Mouse (Mus musculus) heart, postnatal 0 days (tissue): ENCODE measurements around the gene Kri1. TPM values are rescaled to one million over a fixed set of nuclear protein-coding genes. Genes with fewer than 3 reads are reported as not detected.
"Not testable (repeated sequence)": the region's sequence is repeated elsewhere in the genome, so short reads cannot be mapped to it uniquely, and the experiment has no call there.

Source experiments
- ATAC-seq: fragments of 200-750 bp; cut with Nextera tagmentation; 2 replicates; pipeline ENCODE4 v1.8.0; 2017; ENCODE audit warnings: low read depth, moderate number of reproducible peaks, moderate library complexity; ENCODE audit not compliant: insufficient read depth
- DNase-seq: peaks from one replicate; pipeline ENCODE4 v3.0.0-alpha.2; 2016; ENCODE audit warnings: low spot score
- H3K27ac ChIP-seq: fragments of 300-500 bp; sonication (generic); 2 replicates; pipeline ENCODE4 v1.5.1; 2014; ENCODE audit warnings: low read depth, mild to moderate bottlenecking
- H3K27me3 ChIP-seq: fragments of 300-500 bp; sonication (generic); 2 replicates; pipeline ENCODE4 v1.6.1; 2014; ENCODE audit warnings: low read length, mixed read lengths; ENCODE audit not compliant: control insufficient read depth, insufficient read depth
- H3K36me3 ChIP-seq: fragments of 300-500 bp; sonication (generic); replicated peaks from 2 replicates; pipeline ENCODE4 v1.6.1; 2014; ENCODE audit warnings: low read length, mixed read lengths; ENCODE audit not compliant: control insufficient read depth, insufficient read depth
- H3K4me1 ChIP-seq: fragments of 300-500 bp; sonication (generic); 2 replicates; pipeline ENCODE4 v1.6.1; 2014; ENCODE audit warnings: antibody characterized with exemption; ENCODE audit not compliant: control insufficient read depth, insufficient read depth
- H3K4me2 ChIP-seq: fragments of 300-500 bp; sonication (generic); 2 replicates; pipeline ENCODE4 v1.6.1; 2014; ENCODE audit warnings: low read depth, mild to moderate bottlenecking, low read length, moderate library complexity
- H3K4me3 ChIP-seq: fragments of 300-500 bp; sonication (generic); 2 replicates; pipeline ENCODE4 v1.5.1; 2014; ENCODE audit warnings: low read depth, low read length
- H3K9ac ChIP-seq: fragments of 300-500 bp; sonication (generic); replicated peaks from 2 replicates; pipeline ENCODE4 v1.6.1; 2014; ENCODE audit warnings: low read depth, low read length, mixed read lengths
- H3K9me3 ChIP-seq: fragments of 300-500 bp; sonication (generic); replicated peaks from 2 replicates; pipeline ENCODE4 v1.6.1; 2016; ENCODE audit warnings: low read length; ENCODE audit not compliant: control insufficient read depth
- CTCF ChIP-seq: IDR thresholded peaks from 2 replicates; pipeline ENCODE4 v1.5.1; 2016; ENCODE audit warnings: antibody characterized with exemption, control low read depth, low read depth
- EP300 ChIP-seq: IDR thresholded peaks from 2 replicates; pipeline ENCODE4 v1.6.1; 2016; ENCODE audit warnings: antibody characterized with exemption, low read depth
- WGBS: fragments of 180-500 bp; shearing (Covaris S2); extraction: QIAGEN DNeasy Blood & Tissue Kit; methylation state at CpG from one replicate; pipeline ENCODE4 v1.1.7; 2014; 5-methylcytosine and 5-hydroxymethylcytosine counted together
- polyA plus RNA-seq: library from polyadenylated mRNA; unstranded; fragments of >200 nt; fragmentation: Nextera tagmentation; extraction: Ambion mirVana; gene quantifications from 2 replicates; pipeline ENCODE4 v1.2.1, GENCODE M21; 2015
- total RNA-seq: library from RNA; depleted of rRNA; stranded (reverse); fragments of >200 nt; gene quantifications from 2 replicates; pipeline ENCODE4 v1.2.3, GENCODE M21; 2014; ENCODE audit warnings: low replicate concordance

Gene Kri1
- total and polyA plus RNA-seq, 2 experiments from 2014 or later, result 9.1 to 16.3 TPM

DNA sequence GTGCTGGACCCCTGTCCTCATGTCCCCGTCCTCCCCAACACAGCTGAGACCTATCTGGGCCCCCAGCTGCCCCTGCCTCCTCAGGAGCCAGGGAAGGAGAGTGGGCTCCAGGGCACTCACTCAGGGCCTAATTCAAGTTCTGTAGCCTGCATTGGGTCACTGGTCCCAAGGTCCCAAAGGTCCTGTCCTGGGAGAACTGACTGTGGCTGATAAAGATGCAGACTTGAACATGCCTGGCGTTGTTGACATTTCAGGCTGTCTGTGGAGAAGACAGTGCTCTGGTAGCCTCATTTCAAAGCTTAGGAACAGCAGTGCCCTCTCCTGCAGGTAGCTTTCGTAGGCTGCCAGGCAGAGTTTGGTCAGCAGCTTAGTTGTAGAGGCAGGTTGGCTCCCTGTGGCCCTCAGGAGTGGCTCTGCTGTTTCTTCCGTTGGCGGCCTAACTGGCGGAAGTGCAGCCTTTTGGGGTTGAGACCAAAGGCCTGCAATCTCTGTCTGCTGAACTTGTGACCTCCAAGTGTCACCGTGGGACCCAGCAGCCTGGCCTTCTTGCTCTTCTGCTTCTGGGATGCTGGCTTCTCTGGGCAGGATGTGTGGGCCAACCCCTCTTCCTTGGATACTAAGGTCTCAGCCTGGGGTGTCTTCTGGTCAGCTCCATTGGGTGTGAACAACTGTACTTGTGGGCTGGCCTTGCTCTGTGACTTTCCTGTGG, 14.1 kb downstream of the Kri1 start:
- 52% methylated on average over 7 of the region's 7 CpGs for WGBS
- no peak overlapping the region for H3K4me2 ChIP-seq
- H3K36me3 ChIP-seq, result peaks cover 96% of the 10 kb centered on the region
- DNase-seq (no peak), ATAC-seq (no peak)
- H3K9ac ChIP-seq, result no peak overlapping the region
- H3K4me1 ChIP-seq, result peaks cover 7% of the 10 kb centered on the region; the same call in 1 of the 2 replicates
- TF ChIP-seq EP300 (no peak), CTCF (no peak)
- peak overlapping the region; percentile 62 for H3K27ac ChIP-seq
- H3K27me3 ChIP-seq, result no peaks in the 10 kb centered on the region
- H3K9me3 ChIP-seq, result no peaks in the 10 kb centered on the region
- H3K4me3 ChIP-seq, result no peak overlapping the region

DNA sequence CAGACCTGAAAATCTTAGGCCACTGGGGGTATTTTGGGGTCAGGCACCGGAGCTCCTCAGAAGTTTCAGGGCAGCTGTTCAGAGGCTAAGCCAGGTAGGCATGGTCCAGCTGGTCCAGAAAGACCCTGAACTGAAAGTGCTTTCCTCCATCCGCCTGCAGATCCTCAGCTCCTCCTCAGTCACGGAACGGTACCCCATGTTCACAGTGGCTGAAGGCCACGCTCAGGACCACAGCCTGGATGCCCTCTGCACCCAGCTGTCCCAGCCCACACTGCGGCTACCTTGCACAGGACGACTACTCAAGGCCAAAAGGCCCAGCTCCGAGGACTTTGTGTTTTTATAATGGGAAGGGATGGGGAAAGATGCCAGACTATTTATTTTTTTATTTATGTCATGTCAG, 14.7 kb downstream of the Kri1 start:
- 78% methylated on average over 8 of the region's 8 CpGs for WGBS
- Histone ChIP-seq H3K27ac (no peak overlapping the region), H3K9ac (no peak overlapping the region), H3K27me3 (no peaks in the 10 kb centered on the region), H3K4me1 (peaks cover 7% of the 10 kb centered on the region; the same call in 1 of the 2 replicates), H3K36me3 (peaks cover 97% of the 10 kb centered on the region), H3K4me2 (no peak overlapping the region), H3K9me3 (no peaks in the 10 kb centered on the region), H3K4me3 (no peak overlapping the region)
- no peak for TF ChIP-seq CTCF
- no peak for TF ChIP-seq EP300
- DNase-seq (no peak), ATAC-seq (no peak)

DNA sequence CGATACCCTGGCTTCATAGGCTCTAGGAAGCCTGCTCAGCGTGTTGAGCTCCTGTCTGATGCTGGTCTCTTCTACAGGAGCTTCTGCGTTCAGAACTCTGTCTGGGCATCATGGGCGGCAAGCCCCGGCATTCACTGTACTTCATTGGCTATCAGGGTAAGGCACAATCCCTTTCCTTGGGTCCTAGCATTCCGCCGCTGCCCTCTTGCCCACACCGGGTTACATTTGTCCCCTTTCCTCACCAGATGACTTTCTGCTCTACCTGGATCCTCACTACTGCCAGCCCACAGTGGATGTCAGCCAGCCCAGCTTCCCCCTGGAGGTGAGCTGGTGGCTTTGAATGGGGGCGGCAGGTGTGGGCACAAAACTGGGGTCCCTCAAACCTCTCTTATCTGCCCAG, 15.4 kb downstream of the Kri1 start:
- TF ChIP-seq EP300 (no peak), CTCF (no peak)
- 85% methylated on average over 9 of the region's 9 CpGs for WGBS
- Histone ChIP-seq H3K4me1 (peaks cover 7% of the 10 kb centered on the region; the same call in 1 of the 2 replicates), H3K36me3 (peaks cover 94% of the 10 kb centered on the region), H3K9me3 (no peaks in the 10 kb centered on the region), H3K27me3 (no peaks in the 10 kb centered on the region), H3K4me3 (no peak overlapping the region), H3K4me2 (no peak overlapping the region), H3K9ac (no peak overlapping the region), H3K27ac (no peak overlapping the region)
- no peak for DNase-seq
- ATAC-seq, result no peak

DNA sequence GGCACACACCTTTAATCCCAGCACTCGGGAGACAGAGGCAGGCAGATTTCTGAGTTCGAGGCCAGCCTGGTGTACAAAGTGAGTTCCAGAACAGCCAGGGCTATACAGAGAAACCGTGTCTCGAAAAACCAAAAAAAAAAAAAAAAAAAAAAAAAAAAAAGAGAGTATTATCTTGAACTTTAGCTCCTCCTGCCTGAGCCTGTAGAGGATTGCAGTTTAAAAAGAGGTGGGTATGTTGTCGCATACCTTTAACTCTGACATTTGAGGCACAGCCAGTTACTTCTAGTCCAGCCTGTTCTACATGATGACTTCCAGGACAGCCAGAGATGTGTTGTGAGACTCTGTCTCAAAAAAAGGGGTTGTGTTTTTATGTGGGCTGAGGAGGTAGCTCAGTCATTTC, 18.2 kb downstream of the Kri1 start:
- H3K27me3 ChIP-seq, DNase-seq, H3K4me2 ChIP-seq, H3K9ac ChIP-seq, H3K9me3 ChIP-seq, H3K27ac ChIP-seq, ATAC-seq, H3K4me3 ChIP-seq: not testable (repeated sequence)
- H3K36me3 ChIP-seq, result peaks cover 72% of the 10 kb centered on the region
- 80% methylated on average over 5 of the region's 5 CpGs for WGBS
- peaks cover 23% of the 10 kb centered on the region for H3K4me1 ChIP-seq

DNA sequence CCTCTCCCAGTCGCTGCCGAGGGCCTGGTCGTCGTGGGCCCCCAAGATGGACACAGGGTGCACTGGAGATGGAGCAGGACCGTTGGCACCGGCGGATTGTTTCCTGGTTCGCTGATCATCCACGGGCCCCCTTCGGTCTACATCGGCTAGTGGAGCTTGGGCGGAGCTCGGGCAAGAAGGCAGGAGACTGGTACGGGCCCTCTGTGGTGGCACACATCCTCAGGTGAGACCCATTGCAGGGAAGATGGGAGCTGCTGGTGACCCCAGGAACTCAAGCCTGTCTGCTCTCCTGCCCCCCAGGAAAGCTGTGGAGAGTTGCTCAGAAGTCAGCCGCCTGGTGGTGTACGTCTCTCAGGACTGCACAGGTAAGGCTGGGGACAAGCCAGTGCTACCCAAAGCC, 19.5 kb downstream of the Kri1 start:
- 94% methylated on average over 16 of the region's 16 CpGs for WGBS
- no peaks in the 10 kb centered on the region for H3K9me3 ChIP-seq
- H3K4me1 ChIP-seq, result peaks cover 20% of the 10 kb centered on the region
- TF ChIP-seq CTCF (no peak), EP300 (no peak)
- no peak overlapping the region for H3K4me3 ChIP-seq
- DNase-seq, result no peak
- no peak overlapping the region for H3K4me2 ChIP-seq
- H3K36me3 ChIP-seq, result peaks cover 59% of the 10 kb centered on the region
- no peak overlapping the region for H3K27ac ChIP-seq
- ATAC-seq, result no peak
- no peak overlapping the region for H3K9ac ChIP-seq
- H3K27me3 ChIP-seq, result no peaks in the 10 kb centered on the region

DNA sequence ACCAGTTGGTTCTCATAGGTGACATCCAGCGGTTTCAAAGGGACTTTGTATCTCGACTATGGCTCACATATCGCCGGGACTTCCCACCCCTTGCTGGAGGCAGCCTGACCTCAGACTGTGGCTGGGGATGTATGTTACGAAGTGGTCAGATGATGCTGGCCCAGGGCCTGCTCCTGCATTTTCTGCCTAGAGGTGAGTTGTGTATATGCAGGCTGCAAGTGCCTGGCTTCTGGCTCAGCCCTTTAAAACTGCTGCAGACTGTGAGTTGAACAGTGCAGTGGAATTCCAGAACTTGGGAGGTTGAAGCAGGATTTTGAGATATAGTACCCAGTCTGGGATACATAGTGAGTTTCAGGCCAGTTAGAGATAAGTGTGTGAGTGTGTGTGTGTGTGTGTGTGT, 20.9 kb downstream of the Kri1 start:
- Histone ChIP-seq H3K4me2 (peak overlapping the region; percentile 93), H3K27ac (no peak overlapping the region), H3K9me3 (no peaks in the 10 kb centered on the region), H3K4me3 (peak overlapping the region; percentile 99; the same call in 1 of the 2 replicates), H3K36me3 (peaks cover 45% of the 10 kb centered on the region), H3K4me1 (peaks cover 20% of the 10 kb centered on the region), H3K27me3 (no peaks in the 10 kb centered on the region), H3K9ac (no peak overlapping the region)
- no peak for ATAC-seq
- no peak for TF ChIP-seq CTCF
- TF ChIP-seq EP300, result no peak
- 69% methylated on average over 5 of the region's 5 CpGs for WGBS
- no peak for DNase-seq
